Mouse (Mus musculus): ENCODE results near the gene Eif2ak1.
"Not testable (repeated sequence)": the region's sequence is repeated elsewhere in the genome, so short reads cannot be mapped to it uniquely, and the experiment has no call there.

Eif2ak1 gene

DNA sequence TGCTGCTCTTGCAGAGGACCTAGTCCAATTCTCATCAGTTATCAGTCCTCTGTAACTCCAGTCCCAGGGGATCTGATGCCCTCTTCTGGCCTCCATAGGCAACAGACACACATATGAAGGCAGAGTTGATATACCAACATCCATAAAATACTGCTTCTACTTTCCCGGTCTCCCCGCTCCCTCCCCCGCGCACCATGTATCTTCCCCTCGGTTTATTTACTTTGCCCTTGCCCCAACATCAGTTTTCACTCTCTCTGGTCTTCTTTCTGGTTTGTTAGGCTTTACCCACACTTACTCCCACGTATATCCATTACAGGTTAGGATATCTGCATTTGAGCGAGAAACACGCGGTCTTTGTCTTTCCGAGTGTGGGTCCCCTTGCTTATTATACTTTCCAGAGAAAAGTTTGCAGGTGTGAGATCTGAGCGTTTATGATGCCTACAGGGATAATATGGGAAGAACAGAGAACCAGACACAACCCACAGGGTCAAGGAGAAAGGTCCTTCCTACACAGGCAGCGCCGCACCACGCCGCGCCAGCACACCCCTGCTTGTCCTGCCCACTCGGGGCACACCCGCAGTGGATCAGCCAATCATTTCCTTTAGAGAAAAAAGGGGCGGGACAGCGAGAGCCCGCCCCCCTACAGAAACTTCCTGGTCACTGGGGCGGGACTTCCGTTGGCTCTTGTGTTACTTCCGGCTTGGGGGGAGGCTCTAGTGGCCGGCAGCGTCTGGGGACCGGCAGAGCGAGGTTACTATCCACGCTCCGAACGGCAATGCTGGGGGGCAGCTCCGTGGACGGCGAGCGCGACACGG lies at the start of gene Eif2ak1:
Eif2ak1 (plus strand) TSS at position 673 of the 815 bp plus-strand sequence.
- DNase-seq: peak; percentile 94

DNA sequence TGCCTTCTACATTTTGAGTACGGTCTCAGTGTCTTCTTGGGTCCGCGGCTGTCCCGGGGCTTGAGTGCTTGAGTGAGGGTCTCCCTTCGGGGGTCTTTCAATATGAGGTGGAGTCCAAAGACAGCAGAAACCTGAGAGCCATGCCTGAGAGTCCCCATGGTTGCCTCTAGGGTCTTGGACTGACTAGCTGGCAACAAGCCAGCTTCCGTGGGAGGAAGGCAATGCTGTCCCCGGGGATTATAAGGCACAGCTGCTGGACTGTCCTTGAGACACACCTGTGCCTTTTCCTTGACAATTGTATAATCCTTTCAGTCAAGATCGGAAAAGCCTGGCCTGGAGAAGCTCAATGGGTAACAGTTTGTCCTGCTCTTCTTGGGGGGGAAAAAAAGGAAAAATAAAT lies 35.6 kb upstream of the Eif2ak1 start:
- no peak for DNase-seq

DNA sequence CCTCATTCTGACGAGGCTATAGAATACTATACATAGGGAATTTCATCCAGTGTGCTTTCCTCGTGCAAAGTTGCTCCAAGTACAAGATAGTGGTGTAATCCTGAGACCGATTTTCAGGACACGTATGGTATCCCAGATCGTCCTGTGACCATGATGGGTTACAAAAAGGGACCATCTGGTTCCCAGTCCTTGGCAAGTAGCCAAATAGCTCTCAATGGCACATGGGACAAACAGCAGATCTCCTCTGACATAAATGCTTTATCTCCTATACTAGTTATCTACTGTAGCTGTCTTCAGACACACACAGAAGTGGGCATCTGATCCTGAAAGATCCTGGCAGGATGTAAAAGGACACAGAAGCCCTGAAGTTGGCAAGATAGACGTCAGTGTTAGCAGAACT lies 32.2 kb upstream of the Eif2ak1 start:
- peak; percentile 45 to 52 for DNase-seq

DNA sequence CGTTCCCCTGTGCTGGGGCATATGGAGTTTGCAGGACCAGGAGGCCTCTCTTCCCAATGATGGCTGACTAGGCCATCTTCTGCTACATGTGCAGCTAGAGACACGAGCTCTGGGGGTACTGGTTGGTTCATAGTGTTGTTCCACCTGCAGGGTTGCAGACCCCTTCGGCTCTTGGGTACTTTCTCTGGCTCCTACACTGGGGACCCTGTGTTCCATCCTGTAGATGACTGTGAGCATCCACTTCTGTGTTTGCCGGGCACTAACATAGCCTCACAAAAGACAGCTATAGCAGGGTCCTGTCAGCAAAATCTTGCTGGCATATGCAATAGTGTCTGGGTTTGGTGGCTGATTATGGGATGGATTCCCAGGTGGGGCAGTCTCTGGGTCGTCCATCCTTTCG lies 16.4 kb upstream of the Eif2ak1 start:
- DNase-seq: not testable (repeated sequence)

DNA sequence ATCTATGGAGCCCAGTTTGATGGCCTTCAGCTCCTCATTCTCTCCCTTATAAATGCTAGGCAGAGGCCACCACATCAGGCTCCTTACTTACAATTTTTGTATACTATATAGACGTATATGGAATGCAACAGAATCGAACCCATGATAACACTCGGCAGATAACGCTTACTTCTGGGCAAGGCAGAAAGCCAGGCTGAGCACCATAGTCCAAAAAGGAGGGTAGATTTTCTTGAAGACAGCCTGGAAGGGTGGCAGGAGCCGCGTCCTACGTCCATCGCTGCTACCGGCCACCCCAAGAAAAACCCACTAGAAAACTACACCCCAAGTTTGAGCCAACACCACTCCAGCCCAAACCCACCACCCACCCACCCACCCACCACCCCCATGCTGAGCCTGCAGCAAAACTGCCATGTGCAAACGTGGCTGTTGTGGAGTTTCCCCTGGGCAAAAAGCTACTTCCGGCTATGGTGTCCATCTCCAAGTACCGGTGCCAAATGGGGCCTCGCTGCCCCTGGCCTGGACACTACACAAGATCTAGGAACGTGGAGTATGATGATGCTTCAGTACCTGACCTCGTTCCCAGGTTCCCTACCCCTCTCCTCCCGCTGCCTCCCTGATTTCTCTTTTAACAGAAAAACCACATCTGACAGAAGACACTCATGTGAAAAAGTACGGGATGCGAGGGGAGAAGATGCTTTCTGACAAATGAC lies 13.4 kb upstream of the Eif2ak1 start:
- DNase-seq: no peak

DNA sequence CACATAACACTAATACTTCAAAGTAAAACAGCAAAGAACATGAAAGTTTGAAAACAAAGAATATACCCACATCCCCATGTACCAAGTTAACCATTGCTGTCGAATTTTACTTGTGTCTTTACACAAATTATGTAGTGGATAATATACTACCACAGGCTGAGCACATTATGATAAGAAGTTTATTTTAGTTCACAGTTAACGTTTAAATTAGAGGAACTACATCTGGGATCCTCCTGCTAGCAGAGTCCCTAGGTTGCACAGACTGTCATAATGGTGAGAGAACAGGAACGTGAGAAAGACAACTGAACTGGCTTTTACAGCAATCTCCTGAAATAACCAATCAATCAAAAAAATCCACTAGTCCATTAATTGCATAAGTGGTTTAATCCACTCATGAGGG lies 10.3 kb upstream of the Eif2ak1 start:
- DNase-seq: no peak

DNA sequence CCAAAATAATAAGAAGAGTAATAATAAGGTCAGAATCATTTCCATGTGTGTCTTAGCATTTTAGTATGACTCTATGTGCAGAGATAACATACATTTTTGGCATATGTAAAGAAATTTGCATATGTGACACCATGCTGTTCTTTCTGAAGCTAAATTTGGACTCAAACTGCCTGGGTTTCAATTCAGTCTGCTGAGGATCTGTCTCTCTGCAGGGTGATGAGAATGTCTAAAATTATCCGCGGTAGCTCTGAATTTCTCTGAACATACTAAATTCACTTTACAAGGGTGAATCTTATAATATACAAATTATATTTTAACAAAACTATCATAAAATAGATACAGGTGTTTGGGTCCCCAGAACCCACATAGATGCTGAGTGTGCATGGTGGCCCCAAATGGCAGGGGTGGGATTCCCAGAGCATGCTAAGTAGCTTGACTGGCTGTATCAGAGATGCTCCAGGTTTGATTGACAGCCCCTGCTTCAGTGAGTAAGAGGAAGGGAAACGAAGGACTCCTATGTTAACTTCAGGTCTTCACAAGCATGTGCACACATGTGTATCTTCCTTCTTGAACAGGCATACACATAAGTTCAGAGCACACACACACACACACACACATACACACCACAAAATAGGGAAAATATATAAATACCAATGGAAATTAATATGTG lies 8.0 kb upstream of the Eif2ak1 start:
- DNase-seq: no peak

DNA sequence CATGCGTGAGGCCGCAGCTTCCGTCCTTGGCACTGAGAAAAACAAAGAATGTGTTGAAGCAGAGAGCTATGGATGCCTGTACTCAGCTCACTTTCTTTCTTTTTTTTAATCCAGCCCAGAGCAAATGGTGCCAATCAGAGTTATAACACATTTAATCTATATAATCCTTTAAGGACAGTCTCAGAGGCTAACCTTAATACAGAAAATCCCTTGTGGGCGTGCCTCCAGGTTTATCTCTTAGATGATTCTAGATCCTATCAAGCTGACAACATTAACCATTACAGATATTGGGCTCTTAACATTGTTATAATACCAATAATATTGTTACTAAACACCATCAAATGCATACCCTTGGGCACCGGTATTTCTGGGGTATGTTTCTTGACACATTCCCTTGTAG lies 5.9 kb upstream of the Eif2ak1 start:
- DNase-seq: no peak

DNA sequence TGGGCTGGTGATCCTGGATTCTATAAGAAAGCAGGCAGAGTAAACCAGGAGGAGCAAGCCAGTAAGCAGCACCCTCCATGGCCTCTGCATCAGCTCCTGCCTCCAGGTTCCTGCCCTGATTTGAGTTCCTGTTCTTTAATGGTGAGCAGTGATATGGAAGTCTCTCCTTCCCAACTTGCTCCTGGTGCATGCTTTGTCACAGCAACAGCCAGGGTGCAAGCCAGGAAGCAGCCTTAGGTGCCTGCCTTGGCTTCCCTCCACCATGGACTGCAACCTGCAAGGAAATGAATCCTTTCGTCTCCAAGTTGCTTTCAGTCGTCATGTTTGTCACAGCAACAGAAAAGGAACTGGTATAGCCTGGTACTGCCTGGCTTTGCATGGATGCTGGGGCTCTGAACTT lies 3.0 kb upstream of the Eif2ak1 start:
- DNase-seq: no peak

DNA sequence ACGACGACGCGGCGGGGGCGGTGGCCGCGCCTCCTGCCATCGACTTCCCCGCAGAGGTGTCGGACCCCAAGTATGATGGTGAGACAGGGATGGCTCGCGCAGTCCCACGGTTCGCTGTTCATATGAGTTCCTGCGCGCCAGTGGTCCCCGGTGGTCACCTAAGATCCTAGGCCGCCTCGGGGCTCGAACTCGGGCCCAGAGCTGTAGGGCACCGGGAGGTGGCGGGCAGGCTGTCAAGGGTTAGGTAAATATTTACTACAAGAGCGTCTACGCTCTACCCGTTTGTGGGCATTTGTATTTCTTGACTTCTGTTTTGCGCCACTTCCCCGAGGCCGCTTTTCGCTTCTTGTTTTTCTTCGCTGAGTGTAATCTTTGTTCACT lies 333 bp downstream of the Eif2ak1 start:
- peak in 1 of 2 experiments; percentile 63 for DNase-seq

DNA sequence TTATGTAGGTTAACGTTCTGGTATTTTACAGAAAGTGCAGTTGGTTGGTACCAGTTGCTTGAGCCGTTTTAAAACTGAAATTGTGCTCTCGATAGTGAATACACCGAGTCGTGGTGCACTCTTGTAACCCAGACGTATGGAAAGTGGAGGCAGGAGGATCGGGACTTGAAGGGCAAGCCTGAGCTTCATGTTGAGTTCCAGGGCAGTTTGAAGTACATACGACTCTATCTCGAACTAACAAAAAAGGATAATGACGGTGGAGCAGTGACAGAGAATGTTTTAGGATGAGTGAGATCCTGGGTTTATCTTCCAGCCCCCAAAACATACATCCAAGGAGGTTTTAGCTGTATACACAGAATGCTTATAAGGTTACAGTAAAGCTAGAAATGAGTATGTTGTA lies 873 bp downstream of the Eif2ak1 start:
- DNase-seq: no peak

DNA sequence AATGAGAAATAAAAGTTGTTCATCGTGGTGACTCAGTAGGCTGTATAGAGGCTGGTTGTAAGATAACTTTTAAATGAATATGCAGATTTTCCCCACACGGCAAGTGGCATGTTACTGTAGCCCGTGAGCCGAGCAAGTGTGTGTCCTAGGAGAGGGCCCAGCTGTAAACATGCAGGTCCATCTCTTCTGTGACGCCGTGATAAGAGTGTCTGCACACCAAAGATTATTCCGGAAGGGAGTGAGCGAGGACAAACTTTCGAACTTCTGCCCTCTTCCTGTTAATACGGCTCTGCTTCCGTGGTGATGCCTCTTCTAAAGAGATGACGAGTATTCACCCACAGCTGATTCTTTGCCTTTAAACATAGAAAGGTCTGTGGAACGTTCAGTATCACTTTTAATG lies 1.4 kb downstream of the Eif2ak1 start:
- no peak for DNase-seq

DNA sequence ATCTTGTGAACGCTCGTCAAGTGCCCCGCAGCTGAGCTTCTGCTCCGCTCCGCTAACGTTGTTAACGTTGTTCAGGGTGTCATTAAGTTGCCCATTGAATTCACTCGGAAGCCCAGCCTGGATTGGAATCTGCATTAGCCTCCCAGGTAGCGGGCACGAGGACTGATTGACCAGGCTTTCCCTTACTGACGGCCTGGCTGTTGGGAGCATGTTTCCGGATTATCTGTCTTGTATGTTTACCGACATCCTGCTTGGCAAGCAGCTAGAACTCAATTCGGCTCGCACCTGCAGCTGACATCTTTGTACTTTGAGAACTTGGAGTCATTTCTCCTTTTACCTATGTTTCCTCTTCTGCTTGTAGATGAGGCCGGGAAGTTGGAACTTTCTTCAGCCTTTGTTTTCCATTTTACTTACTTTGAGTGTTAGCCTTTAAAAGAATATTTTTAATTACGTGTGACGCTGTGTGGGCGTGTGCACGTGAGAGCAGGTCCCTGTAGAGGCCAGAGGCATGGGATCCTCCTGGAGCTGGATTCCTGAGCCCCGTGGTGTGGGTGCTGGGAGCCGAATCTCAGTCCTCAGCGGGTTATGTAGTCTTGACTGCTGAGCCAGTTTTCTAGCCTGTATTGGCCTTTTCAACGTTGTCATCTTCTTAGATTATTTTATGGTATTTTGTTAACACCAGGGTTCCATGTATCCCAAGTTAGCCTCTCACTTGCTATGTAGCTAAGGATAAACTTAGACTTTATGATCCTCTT lies 2.5 kb downstream of the Eif2ak1 start:
- DNase-seq: no peak

DNA sequence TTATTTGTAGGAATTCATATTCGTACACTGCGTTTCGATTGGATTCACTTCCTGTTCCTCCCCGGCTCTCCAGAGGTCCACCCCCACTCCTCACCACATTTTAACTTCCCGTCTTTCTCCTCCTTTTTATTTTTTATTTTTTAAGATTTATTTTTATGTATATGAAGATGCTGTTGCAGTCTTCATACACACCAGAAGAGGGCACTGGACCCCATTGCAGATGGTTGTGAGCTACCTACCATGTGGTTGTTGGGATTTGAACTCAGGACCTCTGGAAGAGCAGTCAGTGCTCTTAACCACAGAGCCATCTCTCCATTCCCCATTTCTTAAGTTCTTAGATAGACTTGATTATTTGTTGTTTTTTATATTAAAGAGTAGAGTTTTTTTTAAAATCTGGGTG lies 3.2 kb downstream of the Eif2ak1 start:
- DNase-seq: no peak

DNA sequence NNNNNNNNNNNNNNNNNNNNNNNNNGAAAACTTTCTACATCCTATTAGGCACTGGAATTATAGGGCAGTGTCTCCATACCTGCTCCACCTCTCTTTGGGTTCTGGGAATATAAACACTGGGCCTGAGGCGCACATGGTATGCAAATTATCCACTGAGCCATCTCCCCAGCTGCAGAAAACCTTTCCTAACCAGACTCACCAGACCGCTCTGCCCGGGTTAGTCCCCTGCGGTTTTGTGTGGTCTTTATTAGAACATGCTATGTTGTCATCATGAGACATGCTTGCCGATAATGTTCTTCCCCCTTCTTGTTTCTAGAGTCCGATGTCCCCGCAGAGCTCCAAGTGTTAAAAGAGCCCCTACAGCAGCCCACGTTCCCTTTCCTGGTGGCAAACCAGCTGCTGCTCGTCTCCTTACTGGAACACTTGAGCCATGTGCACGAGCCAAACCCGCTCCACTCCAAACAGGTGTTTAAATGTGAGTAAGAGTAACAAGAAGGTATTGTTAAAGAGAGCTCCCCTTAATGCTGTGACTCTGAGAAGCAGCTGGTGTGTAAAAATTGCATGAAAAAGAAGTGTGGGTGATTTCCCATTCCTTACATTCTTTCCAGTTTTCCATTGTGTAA lies 54.1 kb downstream of the Eif2ak1 start:
- DNase-seq: no peak

DNA sequence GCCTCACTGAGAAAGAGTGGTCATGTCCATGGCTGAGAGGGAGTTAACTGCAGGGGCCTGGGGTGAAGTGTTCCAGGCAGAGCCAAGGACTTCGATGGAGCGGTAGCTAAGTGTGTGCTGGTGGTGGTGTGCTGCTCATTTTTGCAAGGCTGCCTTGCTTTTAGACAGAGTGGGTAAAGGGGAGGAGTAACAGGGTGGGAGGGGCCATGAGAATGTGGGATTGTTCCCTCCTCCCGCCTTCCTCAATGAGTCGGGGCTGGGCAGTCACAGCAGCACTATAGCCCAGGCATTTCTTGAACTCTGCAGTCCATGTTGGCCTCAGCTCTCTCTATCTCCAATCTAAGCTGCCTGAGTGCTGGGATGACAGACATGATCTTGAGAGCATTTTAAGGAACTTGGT lies 57.0 kb downstream of the Eif2ak1 start:
- DNase-seq: no peak

DNA sequence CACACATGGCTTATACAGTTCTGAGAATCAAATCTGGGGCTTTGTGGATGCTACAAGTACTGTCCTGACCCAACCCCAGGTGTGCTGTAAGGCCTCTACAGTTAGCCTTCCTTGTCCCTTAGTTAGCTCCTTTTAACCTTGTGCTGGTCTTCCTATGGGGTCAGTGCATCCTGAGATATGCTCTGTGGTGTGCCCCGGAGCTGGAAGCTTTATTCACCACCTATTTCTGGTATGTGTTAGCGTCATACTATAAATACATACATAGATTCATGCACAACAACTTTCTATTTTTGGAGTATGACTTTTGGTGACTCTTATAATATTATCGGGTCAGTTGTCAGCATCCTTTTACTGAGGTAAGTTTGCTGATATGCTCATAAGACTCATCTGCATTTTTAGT lies 67.7 kb downstream of the Eif2ak1 start:
- DNase-seq: no peak

DNA sequence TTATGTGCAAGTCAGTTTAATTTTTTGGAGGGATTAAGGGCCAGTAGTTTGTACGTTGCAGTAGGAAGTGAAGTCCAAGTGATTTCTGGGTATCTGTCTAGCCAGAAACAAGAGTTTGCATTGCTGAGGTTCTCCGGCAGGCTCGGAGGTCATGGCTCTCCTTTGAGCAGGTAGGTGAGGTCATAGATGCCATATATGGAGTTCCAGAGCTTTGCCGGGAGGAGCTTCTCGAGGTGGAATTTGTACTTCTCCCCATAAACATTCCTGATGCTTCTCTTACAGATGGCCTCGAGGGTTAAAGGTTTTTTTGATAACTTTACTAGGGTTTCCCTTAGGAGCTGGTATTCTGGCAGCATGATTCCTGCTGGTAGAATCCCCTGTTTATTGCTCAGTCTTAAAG lies 73.2 kb downstream of the Eif2ak1 start:
- no peak for DNase-seq

DNA sequence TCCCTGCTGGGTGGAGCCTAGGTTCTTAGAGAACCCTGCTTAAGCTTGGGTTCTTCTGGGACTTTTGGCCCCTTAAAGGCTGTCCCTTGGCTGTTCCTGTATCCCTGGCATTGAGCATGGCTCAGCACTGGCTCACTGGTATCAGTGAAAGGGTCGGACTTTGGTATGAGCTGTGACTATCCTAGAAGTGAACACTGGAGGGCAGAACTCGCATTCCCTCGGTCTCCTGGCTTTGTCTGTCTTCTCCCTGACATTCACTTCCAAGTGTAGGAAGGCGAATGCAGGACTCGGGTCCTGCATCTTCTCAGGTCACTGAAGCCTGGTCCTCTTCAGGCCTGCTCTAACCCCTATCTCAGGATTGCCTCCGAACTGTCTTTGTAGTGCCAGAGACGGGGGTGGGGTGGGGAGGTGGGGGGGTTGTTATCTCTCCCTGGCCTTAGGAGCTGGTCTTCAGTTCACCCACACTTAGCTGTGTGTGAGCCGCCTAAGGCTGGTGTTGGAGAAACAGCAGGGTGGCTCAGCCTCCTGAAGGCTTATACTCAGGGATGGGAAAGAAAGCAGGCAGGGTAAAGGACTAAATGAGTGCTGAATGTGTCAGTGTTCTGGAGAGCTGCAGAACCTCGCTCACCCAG lies 74.8 kb downstream of the Eif2ak1 start:
- DNase-seq: no peak

DNA sequence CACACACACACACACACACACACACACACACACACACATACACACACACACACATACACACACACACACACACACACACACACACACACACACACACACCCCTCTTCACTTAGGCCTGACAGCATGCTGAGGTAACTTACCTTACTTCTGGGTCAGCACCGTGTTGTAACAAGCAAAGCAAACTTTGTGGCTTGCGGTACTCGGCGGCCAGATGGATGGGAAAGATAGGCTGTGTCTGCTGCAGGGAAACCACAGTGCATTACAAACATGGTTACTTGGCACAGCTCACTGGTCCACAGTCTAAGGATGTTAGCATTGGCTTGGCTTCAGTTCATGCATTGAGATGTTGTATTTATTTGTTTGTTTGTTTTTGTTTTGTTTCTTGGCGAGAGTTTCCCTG lies 75.8 kb downstream of the Eif2ak1 start:
- DNase-seq: no peak

DNA sequence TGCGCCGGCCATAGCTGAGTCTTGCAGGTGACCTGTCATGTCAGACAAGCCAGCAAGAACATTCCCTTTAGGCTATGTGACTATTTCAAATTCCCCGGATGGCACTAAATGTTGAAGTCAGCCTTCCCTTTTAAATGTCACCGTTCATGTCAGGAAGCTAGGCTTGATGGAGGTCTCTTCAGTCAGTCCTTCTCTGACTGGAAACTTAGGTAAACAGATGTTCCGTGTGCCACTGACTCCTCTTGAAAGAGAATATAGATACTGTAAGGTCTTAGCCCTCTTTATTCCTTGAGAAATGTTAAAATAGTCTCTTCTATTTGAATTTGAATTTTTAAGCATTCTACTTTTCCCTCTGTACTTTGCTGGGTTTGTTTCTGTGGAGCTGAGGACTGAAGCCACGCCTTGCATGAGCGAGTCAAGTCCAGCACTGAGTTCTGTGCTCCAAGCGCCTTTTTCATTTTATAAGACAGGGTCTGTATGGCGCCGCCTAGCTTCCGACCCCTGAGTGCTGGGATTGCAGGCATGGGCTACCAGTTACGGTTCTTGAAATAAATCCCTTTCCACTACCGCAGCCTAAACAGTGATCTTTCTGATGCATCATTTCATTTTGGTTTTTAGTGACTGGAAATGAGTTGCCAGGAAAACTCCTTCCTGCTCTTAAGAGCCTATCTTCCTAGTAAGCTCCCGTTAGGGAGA lies 80.2 kb downstream of the Eif2ak1 start, which contains the start of gene Ankrd61:
Ankrd61 (minus strand) TSS at position 51 of the 696 bp plus-strand sequence.
- DNase-seq: no peak

Measured in cerebellum, postnatal 14 days (tissue).